Mouse (Mus musculus) G1E (cell line): ENCODE data around the gene Tmco3.

Source experiments
- CTCF ChIP-seq: IDR thresholded peaks from 2 replicates; pipeline ENCODE4 v1.5.1; 2012; ENCODE audit warnings: low read depth, low read length, inconsistent platforms, mixed read lengths
- POLR2AphosphoS5 ChIP-seq: IDR thresholded peaks from 2 replicates; pipeline ENCODE4 v1.6.1; 2012; ENCODE audit warnings: low read depth, low read length, inconsistent platforms; ENCODE audit not compliant: insufficient replicate concordance
- TAL1 ChIP-seq: conservative IDR thresholded peaks from 2 replicates; pipeline ENCODE4 v1.6.1; 2012; ENCODE audit warnings: low read depth, low read length, inconsistent platforms, mixed read lengths

DNA sequence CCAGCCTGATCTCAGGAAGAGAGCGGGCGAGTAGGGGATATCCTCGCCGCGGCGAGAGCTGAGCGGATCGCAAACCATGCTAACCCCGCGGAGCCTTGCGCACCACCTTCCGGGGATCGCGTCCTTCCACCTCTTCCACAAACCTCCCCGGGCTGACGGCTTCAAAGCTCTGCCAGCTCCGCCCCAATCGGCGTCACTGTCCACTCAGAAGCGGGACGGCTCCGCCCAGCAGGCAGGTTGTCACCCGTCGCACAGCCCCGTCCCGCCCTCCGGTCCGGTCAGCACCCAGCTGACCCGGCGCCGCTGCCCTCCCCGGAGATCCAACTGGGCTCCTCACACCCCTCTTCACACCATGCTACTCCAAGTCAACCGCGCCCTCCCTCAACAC lies 692 bp upstream of the Tmco3 start:
- TF ChIP-seq CTCF (no peak), TAL1 (no peak), POLR2AphosphoS5 (no peak)
